Comparison of ENCODE assay signal across 21 mouse cellular contexts in the genomic region with DNA sequence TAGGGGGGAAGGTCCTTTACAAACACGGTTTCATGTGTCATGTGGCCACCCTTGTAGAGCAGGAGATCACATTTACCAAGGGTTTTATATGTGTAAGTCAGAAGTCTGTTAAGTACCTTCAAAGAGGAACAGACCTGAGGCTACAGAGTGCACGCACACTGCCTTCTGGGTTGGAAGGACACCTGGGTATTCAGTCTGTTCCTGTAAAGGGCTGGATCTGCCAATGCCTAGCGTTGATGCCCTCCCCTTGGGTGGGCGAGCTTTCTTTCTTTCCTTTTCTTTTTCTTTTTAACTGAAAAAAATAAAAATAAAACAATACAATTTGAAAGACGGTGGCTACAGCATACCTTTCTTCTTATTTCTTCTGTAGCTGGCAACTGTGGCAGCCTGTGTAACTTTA. TPM values are rescaled to one million over a fixed set of nuclear protein-coding genes. Genes with fewer than 3 reads are reported as not detected.
DNase-seq lines count a peak whose midpoint lies in the region; ATAC-seq and TF ChIP-seq lines count a peak whose summit lies in the region.
"Had no signal": no experiment of that assay in that cellular context is flagged by ENCODE, and none has a peak within 500 bp of the region (broad histone marks: within the 10 kb centered on the region; RNA-seq: fewer than 3 reads in every experiment).

No protein-coding gene starts in this region.

- H3K9me3 ChIP-seq in kidney, embryonic 14.5 days (ENCODE audit: control insufficient read depth, low read length) = no peaks in the 10 kb centered on the region
- H3K9me3 ChIP-seq in lung, embryonic 16.5 days (ENCODE audit: control insufficient read depth, low read length) = no peaks in the 10 kb centered on the region
- no peaks in the 10 kb centered on the region for H3K9me3 ChIP-seq in liver, embryonic 11.5 days (ENCODE audit: control insufficient read depth, low read length)
- H3K9me3 ChIP-seq in liver, postnatal 0 days (ENCODE audit: low read length) = no peaks in the 10 kb centered on the region
- no peaks in the 10 kb centered on the region for H3K9me3 ChIP-seq in forebrain, embryonic 13.5 days (replicated peaks)
- H3K9me3 ChIP-seq: hindbrain, embryonic 13.5 days; midbrain, embryonic 13.5 days; stomach, embryonic 15.5 days had no signal

- H3K36me3 ChIP-seq in kidney, embryonic 14.5 days (ENCODE audit: control insufficient read depth, insufficient read depth, low read length) = no peaks in the 10 kb centered on the region
- no peaks in the 10 kb centered on the region for H3K36me3 ChIP-seq in lung, embryonic 16.5 days (ENCODE audit: control insufficient read depth, insufficient read depth, low read length)
- no peaks in the 10 kb centered on the region; the same call in 1 of the 2 replicates for H3K36me3 ChIP-seq in liver, embryonic 11.5 days (ENCODE audit: control insufficient read depth, insufficient read depth, low read length)
- H3K36me3 ChIP-seq in liver, postnatal 0 days (replicated peaks; ENCODE audit: insufficient read depth, low read length) = no peaks in the 10 kb centered on the region
- H3K36me3 ChIP-seq in forebrain, embryonic 13.5 days (ENCODE audit: poor library complexity, severe bottlenecking) = no peaks in the 10 kb centered on the region
- H3K36me3 ChIP-seq: hindbrain, embryonic 13.5 days; midbrain, embryonic 13.5 days; stomach, embryonic 15.5 days had no signal

- H3K4me1 ChIP-seq in kidney, embryonic 14.5 days (ENCODE audit: control insufficient read depth, insufficient read depth, low read length) = peaks cover 15% of the 10 kb centered on the region; the same call in 1 of the 2 replicates
- peaks cover 7% of the 10 kb centered on the region for H3K4me1 ChIP-seq in lung, embryonic 16.5 days (replicated peaks; ENCODE audit: control insufficient read depth, insufficient read depth, low read length)
- peaks cover 10% of the 10 kb centered on the region for H3K4me1 ChIP-seq in liver, embryonic 11.5 days (replicated peaks; ENCODE audit: control insufficient read depth, insufficient read depth, low read length)
- H3K4me1 ChIP-seq in liver, postnatal 0 days (ENCODE audit: insufficient read depth) = peaks cover 23% of the 10 kb centered on the region
- H3K4me1 ChIP-seq in forebrain, embryonic 13.5 days = peaks cover 10% of the 10 kb centered on the region; the same call in 1 of the 2 replicates
- H3K4me1 ChIP-seq: stomach, embryonic 15.5 days had no signal

- no peak overlapping the region for H3K27ac ChIP-seq in kidney, embryonic 14.5 days (ENCODE audit: low read depth, low read length)
- no peak overlapping the region for H3K27ac ChIP-seq in lung, embryonic 16.5 days (ENCODE audit: low read length)
- peak overlapping the region; percentile 19 for H3K27ac ChIP-seq in liver, embryonic 11.5 days (ENCODE audit: low read depth, low read length)
- peak overlapping the region; percentile 31; the same call in 1 of the 2 replicates for H3K27ac ChIP-seq in liver, postnatal 0 days (ENCODE audit: low read depth)
- no peak overlapping the region for H3K27ac ChIP-seq in forebrain, embryonic 13.5 days
- H3K27ac ChIP-seq: hindbrain, embryonic 13.5 days; kidney, postnatal 0 days; midbrain, embryonic 13.5 days; stomach, embryonic 15.5 days had no signal

- TF ChIP-seq CTCF in liver, postnatal 0 days (IDR thresholded peaks at IDR 0.05; ENCODE audit: low read depth) = no peak

- no peak overlapping the region for H3K4me2 ChIP-seq in kidney, embryonic 14.5 days (replicated peaks; ENCODE audit: low read depth, low read length)
- H3K4me2 ChIP-seq in lung, embryonic 16.5 days (ENCODE audit: low read depth, low read length) = no peak overlapping the region
- H3K4me2 ChIP-seq in liver, embryonic 11.5 days = peak overlapping the region; percentile 15
- H3K4me2 ChIP-seq in liver, postnatal 0 days (ENCODE audit: low read depth, low read length) = peak overlapping the region; percentile 56
- H3K4me2 ChIP-seq in forebrain, embryonic 13.5 days = no peak overlapping the region
- H3K4me2 ChIP-seq: hindbrain, embryonic 13.5 days; midbrain, embryonic 13.5 days; stomach, embryonic 15.5 days had no signal

- WGBS in kidney, embryonic 14.5 days = 65% methylated on average over 5 of the region's 5 CpGs
- WGBS in lung, embryonic 16.5 days = 75% methylated on average over 5 of the region's 5 CpGs
- 78% methylated on average over 5 of the region's 5 CpGs for WGBS in liver, embryonic 11.5 days
- 67% methylated on average over 5 of the region's 5 CpGs for WGBS in liver, postnatal 0 days (ENCODE audit: insufficient replicate concordance)
- WGBS in forebrain, embryonic 13.5 days = 61% methylated on average over 5 of the region's 5 CpGs

- no peak for DNase-seq in kidney, postnatal 10 days
- no peak for DNase-seq in lung, postnatal 36 days
- no peak for DNase-seq in liver, embryonic 11.5 days (ENCODE audit: low spot score)
- DNase-seq in liver, postnatal 0 days = no peak
- DNase-seq in adrenal gland, postnatal 25 days = no peak
- DNase-seq: cerebellum, adult 11-12 months; cerebellum, postnatal 36 days; gastrocnemius, postnatal 10 days; heart, adult 18-20 months; lung, adult 2 months; thymus, adult 18-20 months; thymus, postnatal 36 days had no signal

- H3K4me3 ChIP-seq in kidney, embryonic 14.5 days (ENCODE audit: low read length) = no peak overlapping the region
- H3K4me3 ChIP-seq in lung, embryonic 16.5 days (ENCODE audit: low read length) = no peak overlapping the region
- H3K4me3 ChIP-seq in liver, embryonic 11.5 days (ENCODE audit: low read depth, low read length) = no peak overlapping the region
- no peak overlapping the region for H3K4me3 ChIP-seq in liver, postnatal 0 days (ENCODE audit: low read depth, low read length)
- H3K4me3 ChIP-seq in forebrain, embryonic 13.5 days = no peak overlapping the region
- H3K4me3 ChIP-seq: hindbrain, embryonic 13.5 days; midbrain, embryonic 13.5 days; stomach, embryonic 15.5 days had no signal

- no peaks in the 10 kb centered on the region for H3K27me3 ChIP-seq in kidney, embryonic 14.5 days (ENCODE audit: control insufficient read depth, insufficient read depth, low read length)
- H3K27me3 ChIP-seq in lung, embryonic 16.5 days (ENCODE audit: control insufficient read depth, insufficient read depth, low read depth, low read length) = no peaks in the 10 kb centered on the region
- H3K27me3 ChIP-seq in liver, embryonic 11.5 days (replicated peaks; ENCODE audit: control insufficient read depth, insufficient read depth, low read length) = no peaks in the 10 kb centered on the region
- H3K27me3 ChIP-seq in liver, postnatal 0 days (ENCODE audit: insufficient read depth, low read length) = no peaks in the 10 kb centered on the region
- no peaks in the 10 kb centered on the region for H3K27me3 ChIP-seq in forebrain, embryonic 13.5 days
- H3K27me3 ChIP-seq: hindbrain, embryonic 13.5 days; midbrain, embryonic 13.5 days; stomach, embryonic 15.5 days had no signal

- H3K9ac ChIP-seq in kidney, embryonic 14.5 days (ENCODE audit: low read depth, low read length) = no peak overlapping the region
- no peak overlapping the region for H3K9ac ChIP-seq in lung, embryonic 16.5 days (ENCODE audit: low read length)
- no peak overlapping the region for H3K9ac ChIP-seq in liver, embryonic 11.5 days (ENCODE audit: low read depth, low read length)
- no peak overlapping the region; the same call in 1 of the 2 replicates for H3K9ac ChIP-seq in liver, postnatal 0 days (replicated peaks)
- no peak overlapping the region for H3K9ac ChIP-seq in forebrain, embryonic 13.5 days
- H3K9ac ChIP-seq: hindbrain, embryonic 13.5 days; midbrain, embryonic 13.5 days; stomach, embryonic 15.5 days had no signal

- TF ChIP-seq EP300 in liver, postnatal 0 days (IDR thresholded peaks at IDR 0.05; ENCODE audit: low read depth) = no peak

- peak; percentile 37; the same call in 1 of the 2 replicates for ATAC-seq in kidney, embryonic 14.5 days (ENCODE audit: low FRiP score, low TSS enrichment)
- ATAC-seq in lung, embryonic 16.5 days (ENCODE audit: low read depth) = 0 out of 2 replicates have a peak, but pooled peaks have one; percentile 3
- no peak for ATAC-seq in liver, embryonic 11.5 days (replicated peaks; ENCODE audit: low FRiP score)
- peak; percentile 23; the same call in 1 of the 2 replicates for ATAC-seq in liver, postnatal 0 days
- ATAC-seq in forebrain, embryonic 13.5 days = no peak
- ATAC-seq: CD4-positive, CD25-positive, alpha-beta regulatory T cell, adult 4 months; forebrain, embryonic 14.5 days; midbrain, embryonic 13.5 days had no signal

RNA-seq across cellular contexts. Expression of gene Prkaa1, which starts 11.4 kb away (rescaled TPM):
- 19.6 and 26.1 TPM in 2 replicates for polyA plus RNA-seq in kidney, embryonic 14.5 days (2014; fragmentation: Nextera tagmentation; extraction: Ambion mirVana)
- polyA plus RNA-seq in lung, embryonic 16.5 days (2015; fragmentation: Nextera tagmentation; extraction: Ambion mirVana) = 19.8 and 21.0 TPM in 2 replicates
- 36.2 and 39.3 TPM in 2 replicates for polyA plus RNA-seq in liver, embryonic 11.5 days (2014; fragmentation: Nextera tagmentation; extraction: Ambion mirVana)
- polyA plus RNA-seq in liver, postnatal 0 days (2015; fragmentation: Nextera tagmentation; extraction: Ambion mirVana) = 6.8 and 7.2 TPM in 2 replicates
- 11.3 and 12.5 TPM in 2 replicates for polyA plus RNA-seq in forebrain, embryonic 13.5 days (2015; fragmentation: Nextera tagmentation; extraction: Ambion mirVana)
- total RNA-seq in adrenal gland, postnatal 25 days (2021) = 35.7 and 42.2 TPM in 2 replicates

RNA-seq across cellular contexts. Expression of gene Ttc33, which starts 30.2 kb away (rescaled TPM):
- polyA plus RNA-seq in kidney, embryonic 14.5 days (2014; fragmentation: Nextera tagmentation; extraction: Ambion mirVana) = 49.8 and 50.3 TPM in 2 replicates
- 38.8 and 44.3 TPM in 2 replicates for polyA plus RNA-seq in lung, embryonic 16.5 days (2015; fragmentation: Nextera tagmentation; extraction: Ambion mirVana)
- polyA plus RNA-seq in liver, embryonic 11.5 days (2014; fragmentation: Nextera tagmentation; extraction: Ambion mirVana) = 29.2 and 32.3 TPM in 2 replicates
- 16.3 and 16.5 TPM in 2 replicates for polyA plus RNA-seq in liver, postnatal 0 days (2015; fragmentation: Nextera tagmentation; extraction: Ambion mirVana)
- polyA plus RNA-seq in forebrain, embryonic 13.5 days (2015; fragmentation: Nextera tagmentation; extraction: Ambion mirVana) = 52.5 and 52.8 TPM in 2 replicates
- total RNA-seq in adrenal gland, postnatal 25 days (2021) = 48.9 and 79.8 TPM in 2 replicates

RNA-seq across cellular contexts. Expression of gene Rpl37, which starts 38.6 kb away (rescaled TPM):
- polyA plus RNA-seq in kidney, embryonic 14.5 days (2014; fragmentation: Nextera tagmentation; extraction: Ambion mirVana) = 702 and 990 TPM in 2 replicates
- polyA plus RNA-seq in lung, embryonic 16.5 days (2015; fragmentation: Nextera tagmentation; extraction: Ambion mirVana) = 499 and 571 TPM in 2 replicates
- polyA plus RNA-seq in liver, embryonic 11.5 days (2014; fragmentation: Nextera tagmentation; extraction: Ambion mirVana) = 728 and 826 TPM in 2 replicates
- polyA plus RNA-seq in liver, postnatal 0 days (2015; fragmentation: Nextera tagmentation; extraction: Ambion mirVana) = 412 and 430 TPM in 2 replicates
- 431 and 548 TPM in 2 replicates for polyA plus RNA-seq in forebrain, embryonic 13.5 days (2015; fragmentation: Nextera tagmentation; extraction: Ambion mirVana)
- 360 and 420 TPM in 2 replicates for total RNA-seq in adrenal gland, postnatal 25 days (2021)

RNA-seq across cellular contexts. Expression of gene Card6, which starts 46.8 kb away (rescaled TPM):
- polyA plus RNA-seq in kidney, embryonic 14.5 days (2014; fragmentation: Nextera tagmentation; extraction: Ambion mirVana) = 1.3 and 1.7 TPM in 2 replicates
- 2.3 and 2.6 TPM in 2 replicates for polyA plus RNA-seq in lung, embryonic 16.5 days (2015; fragmentation: Nextera tagmentation; extraction: Ambion mirVana)
- 1.3 and 1.4 TPM in 2 replicates for polyA plus RNA-seq in liver, embryonic 11.5 days (2014; fragmentation: Nextera tagmentation; extraction: Ambion mirVana)
- polyA plus RNA-seq in liver, postnatal 0 days (2015; fragmentation: Nextera tagmentation; extraction: Ambion mirVana) = 2.1 and 2.7 TPM in 2 replicates
- polyA plus RNA-seq in forebrain, embryonic 13.5 days (2015; fragmentation: Nextera tagmentation; extraction: Ambion mirVana) = 0.60 and 0.85 TPM in 2 replicates
- 7.9 and 11.4 TPM in 2 replicates for total RNA-seq in adrenal gland, postnatal 25 days (2021)

Comparison
In these comparisons a context has a peak if more than half of its experiments do, and no peak if none do; other contexts are left out.
1. ATAC-seq: peak in kidney, embryonic 14.5 days (single experiment), lung, embryonic 16.5 days (single experiment) and liver, postnatal 0 days (single experiment); none in liver, embryonic 11.5 days (single experiment) and forebrain, embryonic 13.5 days (single experiment).
2. H3K27ac ChIP-seq: peak in liver, embryonic 11.5 days (single experiment) and liver, postnatal 0 days (single experiment); none in kidney, embryonic 14.5 days (single experiment), lung, embryonic 16.5 days (single experiment) and forebrain, embryonic 13.5 days (single experiment).
3. H3K4me2 ChIP-seq: peak in liver, embryonic 11.5 days (single experiment) and liver, postnatal 0 days (single experiment); none in kidney, embryonic 14.5 days (single experiment), lung, embryonic 16.5 days (single experiment) and forebrain, embryonic 13.5 days (single experiment).